Mouse (Mus musculus) erythroblast, embryonic 14.5 days (primary cell): ENCODE measurements around the gene Nudc. TPM values are rescaled to one million over a fixed set of nuclear protein-coding genes. Genes with fewer than 3 reads are reported as not detected.

Experiments used
- H3K27me3 ChIP-seq: 2 replicates; pipeline ENCODE4 v1.6.1; 2012; ENCODE audit warnings: inconsistent platforms; ENCODE audit not compliant: control insufficient read depth
- H3K36me3 ChIP-seq: 2 replicates; pipeline ENCODE4 v1.6.1; 2012; ENCODE audit warnings: mild to moderate bottlenecking, inconsistent platforms; ENCODE audit not compliant: control insufficient read depth
- H3K4me1 ChIP-seq: 2 replicates; pipeline ENCODE4 v1.6.1; 2012; ENCODE audit warnings: inconsistent platforms; ENCODE audit not compliant: control insufficient read depth
- H3K4me3 ChIP-seq: replicated peaks from 2 replicates; pipeline ENCODE3; 2012; ENCODE audit warnings: moderate library complexity, mild to moderate bottlenecking, inconsistent platforms
- H3K9me3 ChIP-seq: 2 replicates; pipeline ENCODE4 v1.6.1; 2012; ENCODE audit warnings: low read length, inconsistent platforms, mixed read lengths; ENCODE audit not compliant: control insufficient read depth
- GATA1 ChIP-seq: IDR thresholded peaks from 2 replicates; pipeline ENCODE4 v1.6.1; 2012; ENCODE audit warnings: low read length, inconsistent platforms, mixed read lengths
- TAL1 ChIP-seq: IDR thresholded peaks from 3 replicates; pipeline ENCODE4 v1.6.1; 2012; ENCODE audit warnings: low read length, inconsistent platforms, mixed read lengths
- polyA plus RNA-seq: library from polyadenylated mRNA; stranded (reverse); fragments of >175 nt; gene quantifications from 2 replicates; pipeline ENCODE4 v1.2.3, GENCODE M21; 2012

The Nudc gene
- polyA plus RNA-seq, 1 experiment = 28.9 TPM

DNA sequence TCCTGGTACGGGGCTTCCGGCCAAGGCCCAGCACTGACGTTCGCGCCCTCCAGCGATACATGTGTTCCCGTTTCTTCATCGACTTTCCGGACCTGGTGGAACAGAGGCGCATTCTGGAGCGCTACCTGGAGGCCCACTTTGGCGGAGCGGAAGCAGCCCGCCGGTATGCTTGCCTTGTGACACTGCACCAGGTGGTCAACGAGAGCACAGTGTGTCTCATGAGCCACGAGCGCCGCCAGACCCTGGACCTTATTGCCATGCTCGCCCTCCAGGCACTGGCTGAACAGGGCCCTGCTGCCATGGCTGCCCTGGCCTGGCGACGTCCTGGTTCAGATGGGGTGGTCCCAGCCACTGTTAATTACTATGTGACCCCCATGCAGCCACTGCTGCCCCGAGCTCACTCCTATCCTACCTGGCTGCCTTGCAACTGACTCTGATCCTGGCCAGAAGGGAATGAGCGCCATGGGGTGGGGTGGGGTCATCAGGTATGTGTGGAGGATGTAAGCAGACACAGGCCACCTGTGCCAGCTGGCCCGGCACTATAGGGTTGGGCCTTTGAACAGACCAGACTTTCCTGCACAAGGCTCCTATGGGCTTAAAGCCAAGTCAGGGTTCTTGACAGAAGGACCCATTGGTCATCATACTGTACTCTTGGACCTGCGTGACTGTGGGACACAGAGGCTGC, 59.0 kb downstream of the Nudc start:
- Histone ChIP-seq H3K9me3 (no peaks in the 10 kb centered on the region), H3K4me1 (peaks cover 35% of the 10 kb centered on the region), H3K36me3 (no peaks in the 10 kb centered on the region), H3K4me3 (no peak overlapping the region), H3K27me3 (peaks cover 35% of the 10 kb centered on the region)
- TF ChIP-seq TAL1 = no peak

DNA sequence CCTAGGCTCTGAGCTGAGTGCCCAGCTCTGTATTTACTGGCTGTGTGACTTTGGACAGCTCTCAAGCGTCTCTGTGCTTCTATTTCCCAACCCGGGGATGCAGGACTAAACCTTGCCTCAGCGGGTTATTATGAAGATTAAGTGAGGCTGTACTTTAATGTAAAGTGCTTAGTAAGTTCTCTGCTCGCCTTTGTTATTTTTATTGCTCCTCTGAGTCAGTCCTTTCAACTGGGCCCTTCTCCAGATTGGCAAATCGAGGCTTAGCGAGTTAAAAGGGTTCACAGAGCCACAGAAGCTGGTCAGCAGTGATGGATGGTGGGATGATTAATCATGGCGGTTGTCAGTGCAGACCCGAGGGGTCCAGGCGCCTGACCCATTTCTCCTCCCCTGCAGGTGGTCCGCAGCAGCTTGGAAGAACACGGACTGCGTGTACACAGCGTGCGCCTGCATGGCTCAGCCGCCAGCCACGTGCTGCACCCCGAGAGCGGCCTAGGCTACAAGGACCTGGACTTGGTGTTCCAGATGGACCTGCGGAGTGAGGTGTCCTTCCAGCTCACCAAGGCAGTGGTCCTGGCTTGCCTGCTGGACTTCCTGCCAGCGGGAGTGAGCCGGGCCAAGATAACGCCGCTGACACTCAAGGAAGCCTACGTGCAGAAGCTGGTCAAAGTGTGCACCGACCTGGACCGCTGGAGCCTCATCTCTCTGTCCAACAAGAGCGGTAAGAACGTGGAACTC, 59.9 kb downstream of the Nudc start:
- Histone ChIP-seq H3K9me3 (no peaks in the 10 kb centered on the region), H3K27me3 (peaks cover 45% of the 10 kb centered on the region), H3K4me3 (no peak overlapping the region), H3K4me1 (peaks cover 26% of the 10 kb centered on the region), H3K36me3 (no peaks in the 10 kb centered on the region)
- TF ChIP-seq TAL1 (no peak), GATA1 (no peak)

DNA sequence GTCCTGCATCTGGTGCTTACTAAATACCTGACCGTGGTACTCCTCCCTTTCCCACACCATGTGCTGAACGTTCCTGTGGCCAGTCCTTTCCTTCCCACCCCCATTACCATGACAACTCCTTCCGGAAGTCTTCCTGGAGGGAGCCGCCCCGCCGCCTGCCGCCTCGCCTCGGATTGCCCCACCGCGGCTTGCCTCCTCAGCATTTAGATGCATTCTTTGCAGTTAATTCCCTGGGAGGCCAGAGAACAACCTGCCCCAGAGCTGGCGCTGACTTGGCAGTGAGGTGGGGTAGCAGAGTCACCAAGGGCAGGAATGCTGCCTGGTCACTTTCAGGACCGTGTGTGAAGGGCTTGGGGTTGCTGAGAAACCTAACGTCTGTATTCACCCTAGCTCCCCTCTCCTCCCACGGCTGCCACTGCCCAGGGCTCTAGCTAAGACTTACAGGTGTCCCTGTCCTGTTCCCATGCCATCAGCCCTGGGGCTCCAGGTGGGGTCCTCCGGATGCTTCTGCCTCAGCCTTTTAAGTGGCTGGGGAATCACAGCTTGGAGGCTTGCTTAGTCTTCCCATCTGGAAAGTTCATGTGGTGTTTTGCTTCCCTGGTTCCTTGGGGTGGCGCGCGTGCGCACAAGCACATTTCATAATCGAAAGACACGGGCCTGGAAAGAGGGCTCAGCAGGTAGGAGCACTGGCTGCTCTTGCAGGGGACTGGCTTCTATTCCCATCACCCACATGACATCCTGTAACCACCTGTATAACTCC, 61.4 kb downstream of the Nudc start:
- no peak for TF ChIP-seq GATA1
- TF ChIP-seq TAL1 = no peak
- Histone ChIP-seq H3K4me1 (peaks cover 34% of the 10 kb centered on the region), H3K36me3 (no peaks in the 10 kb centered on the region), H3K9me3 (no peaks in the 10 kb centered on the region), H3K27me3 (peaks cover 59% of the 10 kb centered on the region), H3K4me3 (no peak overlapping the region)

Other genes with a start within 250 kb of the Nudc start
- 23.1 and 24.0 TPM in 2 replicates for gene Wdtc1, start 192.5 kb downstream of the Nudc start, polyA plus RNA-seq
- 3.7 and 3.8 TPM in 2 replicates for gene Slc9a1, start 176.3 kb downstream of the Nudc start, polyA plus RNA-seq
- not detected in 2 replicates for gene Tent5b, start 65.9 kb downstream of the Nudc start, polyA plus RNA-seq
- not detected in 2 replicates for gene Trnp1, start 47.4 kb downstream of the Nudc start, polyA plus RNA-seq
- not detected in 2 replicates for gene Kdf1, start 27.0 kb downstream of the Nudc start, polyA plus RNA-seq
- not detected in 2 replicates for gene Nr0b2, start 7.4 kb upstream of the Nudc start, polyA plus RNA-seq
- 1.2 and 1.6 TPM in 2 replicates for gene Gpatch3, start 28.7 kb upstream of the Nudc start, polyA plus RNA-seq
- gene Gpn2, start 38.4 kb upstream of the Nudc start, polyA plus RNA-seq = 4.0 and 4.2 TPM in 2 replicates
- gene Sfn, start 56.2 kb upstream of the Nudc start, polyA plus RNA-seq = 0.06 and 0.22 TPM in 2 replicates
- gene Zdhhc18, start 104.2 kb upstream of the Nudc start, polyA plus RNA-seq = 0.25 and 0.43 TPM in 2 replicates
- 1.6 and 2.0 TPM in 2 replicates for gene Pigv, start 126.7 kb upstream of the Nudc start, polyA plus RNA-seq
- gene Arid1a, start 210.8 kb upstream of the Nudc start, polyA plus RNA-seq = 2.3 and 2.6 TPM in 2 replicates